Mouse (Mus musculus): ENCODE results near the gene Lrrc8a. TPM values are rescaled to one million over a fixed set of nuclear protein-coding genes. Genes with fewer than 3 reads are reported as not detected.

Lrrc8a gene
- 47.6 and 55.9 TPM in 2 replicates for polyA plus RNA-seq (2014; fragmentation: Nextera tagmentation; extraction: Ambion mirVana)

GRCm38 (mm10) chr2:30237199-30237880, at the start of gene Lrrc8a:
Lrrc8a (plus strand) TSS chr2:30237715.
- Histone ChIP-seq H3K4me2 (replicated peaks; ENCODE audit: low read depth, low read length) (peak within 1 kb of the TSS; percentile 86), H3K9me3 (ENCODE audit: control insufficient read depth, low read length) (no peaks in the 10 kb centered on the region), H3K36me3 (ENCODE audit: control insufficient read depth, insufficient read depth, low read length) (0 out of 2 replicates have a peak, but pooled peaks cover 7% of the 10 kb centered on the region), H3K4me1 (replicated peaks; ENCODE audit: control insufficient read depth, insufficient read depth, low read length) (peaks cover 11% of the 10 kb centered on the region; the same call in 1 of the 2 replicates), H3K4me3 (ENCODE audit: low read depth, low read length) (peak within 1 kb of the TSS; percentile 54), H3K9ac (ENCODE audit: low read depth, low read length) (peak within 1 kb of the TSS; percentile 75), H3K27ac (ENCODE audit: low read depth, low read length) (peak within 1 kb of the TSS; percentile 86), H3K27me3 (ENCODE audit: control insufficient read depth, insufficient read depth, low read length) (no peaks in the 10 kb centered on the region)
- peak; percentile 98 for ATAC-seq (ENCODE audit: low FRiP score)
- under 1% methylated on average over 58 of the region's 67 CpGs for WGBS
- peak; percentile 99 for DNase-seq (ENCODE audit: low spot score)

- Histone ChIP-seq H3K4me1 (replicated peaks; ENCODE audit: control insufficient read depth, insufficient read depth, low read length) (no peaks in the 10 kb centered on the region), H3K9ac (ENCODE audit: low read depth, low read length) (no peak overlapping the region), H3K4me3 (ENCODE audit: low read depth, low read length) (no peak overlapping the region), H3K9me3 (ENCODE audit: control insufficient read depth, low read length) (no peaks in the 10 kb centered on the region), H3K27ac (ENCODE audit: low read depth, low read length) (no peak overlapping the region), H3K4me2 (replicated peaks; ENCODE audit: low read depth, low read length) (no peak overlapping the region), H3K27me3 (ENCODE audit: control insufficient read depth, insufficient read depth, low read length) (no peaks in the 10 kb centered on the region), H3K36me3 (ENCODE audit: control insufficient read depth, insufficient read depth, low read length) (no peaks in the 10 kb centered on the region)
- 92% methylated on average over 12 of the region's 12 CpGs for WGBS
- ATAC-seq (ENCODE audit: low FRiP score) (no peak), DNase-seq (ENCODE audit: low spot score) (no peak)
Measured at GRCm38 (mm10) chr2:30191790-30192580, 45.5 kb upstream of the Lrrc8a start.

DNA sequence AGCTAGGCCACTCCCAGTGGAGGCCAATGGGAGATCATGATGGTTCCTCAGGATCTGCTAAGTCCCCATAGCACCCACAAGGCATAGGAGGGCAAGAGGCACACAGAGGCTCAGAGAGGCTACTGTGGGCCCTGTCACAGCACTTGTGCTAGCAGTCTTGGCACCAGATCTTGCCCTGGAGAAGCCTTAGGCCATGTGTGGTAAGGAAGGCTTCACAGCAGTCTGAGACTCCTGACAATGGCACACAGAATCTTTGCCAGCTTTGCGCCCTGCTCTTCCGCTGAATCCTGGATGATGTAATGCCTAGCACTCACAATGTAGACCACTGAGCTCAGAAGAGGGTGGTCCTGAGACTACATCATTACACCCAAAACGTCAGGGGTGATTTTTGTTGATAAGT, 42.9 kb upstream of the Lrrc8a start:
- H3K9ac ChIP-seq (ENCODE audit: low read depth, low read length), result no peak overlapping the region
- DNase-seq (ENCODE audit: low spot score) (no peak), ATAC-seq (ENCODE audit: low FRiP score) (no peak)
- H3K4me3 ChIP-seq (ENCODE audit: low read depth, low read length), result no peak overlapping the region
- no peak overlapping the region for H3K4me2 ChIP-seq (replicated peaks; ENCODE audit: low read depth, low read length)
- H3K27me3 ChIP-seq (ENCODE audit: control insufficient read depth, insufficient read depth, low read length), result no peaks in the 10 kb centered on the region
- H3K9me3 ChIP-seq (ENCODE audit: control insufficient read depth, low read length), result no peaks in the 10 kb centered on the region
- H3K27ac ChIP-seq (ENCODE audit: low read depth, low read length), result no peak overlapping the region
- 90% methylated on average over 3 of the region's 3 CpGs for WGBS
- no peaks in the 10 kb centered on the region for H3K4me1 ChIP-seq (replicated peaks; ENCODE audit: control insufficient read depth, insufficient read depth, low read length)
- H3K36me3 ChIP-seq (ENCODE audit: control insufficient read depth, insufficient read depth, low read length), result no peaks in the 10 kb centered on the region

- WGBS, result 72% methylated on average over 4 of the region's 4 CpGs
- H3K9me3 ChIP-seq (ENCODE audit: control insufficient read depth, low read length), result no peaks in the 10 kb centered on the region
Measured at GRCm38 (mm10) chr2:30198021-30198420, 39.5 kb upstream of the Lrrc8a start.

GRCm38 (mm10) chr2:30199984-30200383, 37.5 kb upstream of the Lrrc8a start:
- Histone ChIP-seq H3K4me2 (replicated peaks; ENCODE audit: low read depth, low read length) (no peak overlapping the region), H3K9me3 (ENCODE audit: control insufficient read depth, low read length) (no peaks in the 10 kb centered on the region), H3K9ac (ENCODE audit: low read depth, low read length) (no peak overlapping the region), H3K4me3 (ENCODE audit: low read depth, low read length) (no peak overlapping the region), H3K27me3 (ENCODE audit: control insufficient read depth, insufficient read depth, low read length) (no peaks in the 10 kb centered on the region), H3K27ac (ENCODE audit: low read depth, low read length) (no peak overlapping the region), H3K4me1 (replicated peaks; ENCODE audit: control insufficient read depth, insufficient read depth, low read length) (no peaks in the 10 kb centered on the region), H3K36me3 (ENCODE audit: control insufficient read depth, insufficient read depth, low read length) (no peaks in the 10 kb centered on the region)
- ATAC-seq (ENCODE audit: low FRiP score) (no peak), DNase-seq (ENCODE audit: low spot score) (no peak)
- 79% methylated on average over 1 of the region's 1 CpGs for WGBS

More at GRCm38 (mm10) chr2:30198021-30198420, 39.5 kb upstream of the Lrrc8a start:
- H3K4me2 ChIP-seq (replicated peaks; ENCODE audit: low read depth, low read length), result no peak overlapping the region
- H3K4me1 ChIP-seq (replicated peaks; ENCODE audit: control insufficient read depth, insufficient read depth, low read length), result no peaks in the 10 kb centered on the region
- ATAC-seq (ENCODE audit: low FRiP score), result no peak
- no peak overlapping the region for H3K27ac ChIP-seq (ENCODE audit: low read depth, low read length)
- H3K27me3 ChIP-seq (ENCODE audit: control insufficient read depth, insufficient read depth, low read length), result no peaks in the 10 kb centered on the region
- H3K4me3 ChIP-seq (ENCODE audit: low read depth, low read length), result no peak overlapping the region
- no peak overlapping the region for H3K9ac ChIP-seq (ENCODE audit: low read depth, low read length)
- no peaks in the 10 kb centered on the region for H3K36me3 ChIP-seq (ENCODE audit: control insufficient read depth, insufficient read depth, low read length)
- no peak for DNase-seq (ENCODE audit: low spot score)

- H3K4me2 ChIP-seq (replicated peaks; ENCODE audit: low read depth, low read length), result no peak overlapping the region
- no peaks in the 10 kb centered on the region for H3K36me3 ChIP-seq (ENCODE audit: control insufficient read depth, insufficient read depth, low read length)
- no peak overlapping the region for H3K27ac ChIP-seq (ENCODE audit: low read depth, low read length)
- WGBS, result 89% methylated on average over 5 of the region's 5 CpGs
- DNase-seq (ENCODE audit: low spot score) (no peak), ATAC-seq (ENCODE audit: low FRiP score) (no peak)
- no peak overlapping the region for H3K9ac ChIP-seq (ENCODE audit: low read depth, low read length)
- H3K27me3 ChIP-seq (ENCODE audit: control insufficient read depth, insufficient read depth, low read length), result no peaks in the 10 kb centered on the region
- H3K9me3 ChIP-seq (ENCODE audit: control insufficient read depth, low read length), result no peaks in the 10 kb centered on the region
- H3K4me1 ChIP-seq (replicated peaks; ENCODE audit: control insufficient read depth, insufficient read depth, low read length), result no peaks in the 10 kb centered on the region
- H3K4me3 ChIP-seq (ENCODE audit: low read depth, low read length), result no peak overlapping the region
Measured at GRCm38 (mm10) chr2:30200388-30200925, 37.1 kb upstream of the Lrrc8a start.

GRCm38 (mm10) chr2:30203439-30203838, 34.1 kb upstream of the Lrrc8a start:
- DNase-seq (ENCODE audit: low spot score) (peak; percentile 33), ATAC-seq (ENCODE audit: low FRiP score) (no peak)
- Histone ChIP-seq H3K9ac (ENCODE audit: low read depth, low read length) (no peak overlapping the region), H3K27ac (ENCODE audit: low read depth, low read length) (no peak overlapping the region), H3K4me3 (ENCODE audit: low read depth, low read length) (no peak overlapping the region), H3K9me3 (ENCODE audit: control insufficient read depth, low read length) (no peaks in the 10 kb centered on the region), H3K36me3 (ENCODE audit: control insufficient read depth, insufficient read depth, low read length) (no peaks in the 10 kb centered on the region), H3K27me3 (ENCODE audit: control insufficient read depth, insufficient read depth, low read length) (no peaks in the 10 kb centered on the region), H3K4me1 (replicated peaks; ENCODE audit: control insufficient read depth, insufficient read depth, low read length) (0 out of 2 replicates have a peak, but pooled peaks cover 7% of the 10 kb centered on the region), H3K4me2 (replicated peaks; ENCODE audit: low read depth, low read length) (no peak overlapping the region)
- WGBS, result 76% methylated on average over 7 of the region's 7 CpGs

GRCm38 (mm10) chr2:30205255-30205628, 32.3 kb upstream of the Lrrc8a start:
- ATAC-seq (ENCODE audit: low FRiP score) (peak; percentile 14; the same call in 1 of the 2 replicates), DNase-seq (ENCODE audit: low spot score) (no peak)
- H3K9ac ChIP-seq (ENCODE audit: low read depth, low read length), result peak overlapping the region; percentile 35
- peak overlapping the region; percentile 65 for H3K4me3 ChIP-seq (ENCODE audit: low read depth, low read length)
- H3K36me3 ChIP-seq (ENCODE audit: control insufficient read depth, insufficient read depth, low read length), result no peaks in the 10 kb centered on the region
- H3K4me1 ChIP-seq (replicated peaks; ENCODE audit: control insufficient read depth, insufficient read depth, low read length), result 0 out of 2 replicates have a peak, but pooled peaks cover 7% of the 10 kb centered on the region
- H3K4me2 ChIP-seq (replicated peaks; ENCODE audit: low read depth, low read length), result peak overlapping the region; percentile 82
- no peaks in the 10 kb centered on the region for H3K27me3 ChIP-seq (ENCODE audit: control insufficient read depth, insufficient read depth, low read length)
- H3K27ac ChIP-seq (ENCODE audit: low read depth, low read length), result 0 out of 2 replicates have a peak overlapping the region, but pooled peaks have one; percentile 37
- H3K9me3 ChIP-seq (ENCODE audit: control insufficient read depth, low read length), result no peaks in the 10 kb centered on the region
- 3% methylated on average over 13 of the region's 13 CpGs for WGBS
